Mouse (Mus musculus) G1E (cell line): ENCODE results near the gene Foxn3.

Experiments
- CTCF ChIP-seq: IDR thresholded peaks from 2 replicates; pipeline ENCODE4 v1.5.1; 2012; ENCODE audit warnings: low read depth, low read length, inconsistent platforms, mixed read lengths
- GATA1 ChIP-seq: IDR thresholded peaks from 2 replicates; pipeline ENCODE4 v1.6.1; 2012; ENCODE audit warnings: borderline replicate concordance, low read length, inconsistent platforms, mixed read lengths

- TF ChIP-seq CTCF (no peak), GATA1 (no peak)
Measured at GRCm38 (mm10) chr12:99232478-99232877, 330.9 kb downstream of the Foxn3 start.
